Mouse (Mus musculus): ENCODE data around the gene Lcp2.

GRCm38 (mm10) chr11:34084639-34085038, 37.9 kb downstream of the Lcp2 start:
- TF ChIP-seq GATA1 (IDR thresholded peaks at IDR 0.05; ENCODE audit: borderline replicate concordance, low read length) (no peak), CTCF (IDR thresholded peaks at IDR 0.05; ENCODE audit: low read depth, low read length) (no peak), TAL1 (conservative IDR thresholded peaks at IDR 0.05; ENCODE audit: low read depth, low read length) (no peak), POLR2AphosphoS5 (IDR thresholded peaks at IDR 0.05; ENCODE audit: insufficient replicate concordance, low read depth, low read length) (no peak), GATA2 (IDR thresholded peaks at IDR 0.05; ENCODE audit: borderline replicate concordance, low read depth, low read length) (no peak)

Data from G1E (cell line).